Mouse (Mus musculus) lung, postnatal 0 days (tissue): ENCODE data around the gene Jade2.

ENCODE experiments used
- CTCF ChIP-seq: IDR thresholded peaks from 2 replicates; pipeline ENCODE4 v1.5.1; 2016; ENCODE audit warnings: antibody characterized with exemption, mild to moderate bottlenecking
- EP300 ChIP-seq: IDR thresholded peaks from 2 replicates; pipeline ENCODE4 v1.6.1; 2016; ENCODE audit warnings: antibody characterized with exemption, mild to moderate bottlenecking, control low read depth

DNA sequence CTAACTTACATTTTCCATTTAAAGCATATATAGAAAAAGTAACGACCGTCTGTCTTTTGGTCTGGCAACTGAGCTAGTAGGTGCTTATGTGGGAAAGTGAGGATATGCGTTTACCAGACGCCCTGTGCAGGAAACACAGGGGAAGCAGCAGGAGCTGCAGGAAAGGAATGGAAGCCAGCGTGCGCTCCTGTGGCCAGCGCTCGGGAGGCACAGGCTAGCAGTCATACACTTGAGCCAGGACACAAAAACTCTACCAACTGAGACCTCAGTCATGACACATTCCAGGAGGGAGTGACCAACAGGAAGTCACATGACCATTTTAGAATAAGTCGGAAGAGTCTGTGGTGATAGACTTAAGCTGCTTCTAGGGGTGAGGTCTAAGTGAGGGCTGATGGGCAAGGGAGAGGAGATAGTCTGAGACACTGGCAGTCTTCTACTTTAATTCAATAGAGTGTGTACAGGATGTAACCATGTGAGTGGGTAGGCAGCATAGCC, 76.6 kb downstream of the Jade2 start:
- TF ChIP-seq CTCF (no peak), EP300 (no peak)
